Mouse (Mus musculus): ENCODE measurements around the gene Rap1a.
"Not testable (repeated sequence)": the region's sequence is repeated elsewhere in the genome, so short reads cannot be mapped to it uniquely, and the experiment has no call there.

The Rap1a gene

DNA sequence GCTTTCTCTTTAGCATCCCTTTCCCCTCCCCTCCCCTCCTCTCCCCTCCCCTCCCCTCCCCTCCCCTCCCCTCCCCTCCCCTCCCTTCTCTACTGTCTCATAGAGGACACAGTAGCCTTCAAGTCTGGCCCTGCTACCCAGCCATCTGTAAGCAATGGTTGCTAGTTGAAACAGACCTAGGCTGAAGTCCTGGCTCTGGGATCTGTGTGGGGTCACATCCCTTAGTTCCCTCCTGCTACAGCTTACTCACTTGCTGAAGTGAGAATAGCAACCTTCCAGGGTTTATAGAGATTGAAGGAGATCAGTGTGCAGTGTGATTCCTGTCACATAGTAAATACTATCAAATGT lies 86.3 kb downstream of the Rap1a start:
- no peak for DNase-seq (ENCODE audit: low spot score)

DNA sequence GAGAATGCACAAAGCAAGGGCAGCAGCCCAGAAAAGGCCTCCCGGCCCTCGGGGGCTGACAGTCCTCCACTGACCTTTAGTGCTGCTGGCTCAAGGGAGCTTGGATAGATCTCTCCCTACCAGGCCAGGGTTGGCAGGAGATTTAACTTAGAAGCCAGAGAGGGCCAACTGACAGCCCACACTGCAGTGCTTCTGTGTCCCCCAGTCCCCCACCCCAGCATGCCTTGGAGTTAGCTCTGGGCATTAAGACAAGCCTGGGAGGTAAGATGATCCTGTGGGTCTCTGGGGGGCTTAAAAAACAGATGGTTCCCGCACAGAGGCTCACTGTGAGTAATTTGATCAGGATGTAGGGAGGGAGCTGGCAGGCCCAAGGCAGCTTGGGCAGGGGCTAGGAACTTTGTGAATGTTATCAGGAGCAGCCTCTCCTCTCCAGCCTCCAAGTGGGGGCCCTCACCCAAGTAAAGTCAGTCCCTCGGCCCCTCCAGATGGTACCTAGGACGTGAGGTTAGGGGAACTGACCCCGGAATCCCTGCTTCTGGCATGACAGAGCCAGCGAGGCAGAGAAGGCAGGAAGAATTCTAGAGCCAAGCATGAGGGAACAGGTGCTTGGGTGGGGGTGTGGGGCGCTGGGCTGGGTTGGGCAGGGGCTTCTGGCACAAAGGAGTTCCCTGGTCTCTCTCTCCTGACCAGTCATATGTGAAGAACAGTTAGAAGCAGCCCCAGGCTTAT lies 86.9 kb downstream of the Rap1a start:
- peak; percentile 11 for DNase-seq (ENCODE audit: low spot score)

DNA sequence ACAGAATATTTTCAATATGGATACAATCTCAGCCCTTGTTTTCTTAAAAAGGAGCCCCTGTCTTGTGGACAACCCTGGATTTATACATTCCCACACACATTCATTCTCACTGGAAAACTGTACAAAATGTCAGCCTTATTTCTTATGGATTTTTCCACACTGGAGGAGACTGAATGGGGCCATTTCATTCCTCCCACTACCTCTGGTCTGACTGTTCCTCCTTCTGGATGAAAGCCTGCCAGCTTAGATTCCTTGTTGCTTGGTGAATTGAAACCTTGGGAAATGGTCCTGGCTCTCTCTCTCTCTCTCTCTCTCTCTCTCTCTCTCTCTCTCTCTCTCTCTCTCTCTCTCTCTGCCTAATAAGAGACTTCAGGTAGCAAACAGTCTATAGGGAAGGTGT lies 88.3 kb downstream of the Rap1a start:
- DNase-seq (ENCODE audit: low spot score), result no peak

DNA sequence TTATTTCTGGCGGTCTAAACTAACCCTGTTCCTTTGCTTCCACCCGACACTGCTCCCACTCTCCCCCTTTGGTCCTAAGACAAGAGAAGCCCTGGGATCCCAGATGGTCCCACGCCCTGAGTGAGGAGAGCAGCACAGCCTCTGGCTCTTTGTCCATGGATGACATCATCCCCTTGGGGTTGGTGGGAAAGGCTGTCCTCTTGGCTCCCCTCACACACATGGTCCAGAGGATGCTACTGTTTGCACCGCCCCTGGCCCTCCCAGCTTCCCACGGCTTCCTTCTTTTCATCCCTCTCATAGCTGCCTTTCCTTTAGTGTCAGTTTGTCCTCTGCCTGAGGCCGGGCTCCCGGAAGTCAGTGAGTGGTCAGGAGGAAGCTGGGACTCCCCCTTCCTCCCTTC lies 89.4 kb downstream of the Rap1a start:
- no peak for DNase-seq (ENCODE audit: low spot score)

DNA sequence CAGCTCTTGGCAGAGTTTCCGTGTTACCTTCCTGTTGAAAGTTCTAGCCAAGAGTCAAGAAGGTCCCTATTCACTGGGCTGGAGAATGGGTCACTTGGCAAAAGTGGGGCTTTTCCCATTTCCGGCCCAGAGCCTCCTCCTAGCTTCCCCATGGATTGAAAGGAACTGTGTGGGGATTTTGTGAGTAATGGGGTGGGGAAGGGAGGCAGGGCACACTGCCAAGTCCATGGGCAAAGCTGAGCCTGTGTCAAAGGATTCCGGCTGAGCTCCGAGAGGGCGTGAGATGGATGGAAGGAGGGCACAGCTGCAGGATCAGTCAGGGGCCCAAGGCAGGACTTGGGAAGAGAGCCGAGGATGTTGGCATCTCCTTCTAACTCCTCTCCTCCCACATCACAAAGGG lies 90.9 kb downstream of the Rap1a start:
- DNase-seq (ENCODE audit: low spot score), result no peak

DNA sequence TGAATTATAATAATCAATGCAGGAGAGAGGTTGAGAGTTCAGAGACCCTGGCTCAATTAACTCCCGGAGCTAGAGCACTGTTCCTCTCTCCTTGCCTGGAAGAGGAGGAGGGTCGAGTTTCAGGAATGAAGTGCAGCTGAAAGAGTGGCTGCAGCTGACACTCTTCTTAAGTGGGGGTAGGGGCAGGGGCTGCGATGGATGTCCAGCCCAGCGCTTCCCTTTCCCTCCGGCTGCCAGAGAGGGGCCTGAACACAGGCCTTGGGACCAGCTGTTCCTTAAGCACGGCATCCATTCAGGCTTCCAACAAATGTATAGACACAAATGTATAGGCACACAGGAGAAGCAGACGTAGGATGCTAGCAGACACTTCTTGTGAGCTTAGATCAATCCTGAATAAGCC lies 93.5 kb downstream of the Rap1a start:
- no peak for DNase-seq (ENCODE audit: low spot score)

DNA sequence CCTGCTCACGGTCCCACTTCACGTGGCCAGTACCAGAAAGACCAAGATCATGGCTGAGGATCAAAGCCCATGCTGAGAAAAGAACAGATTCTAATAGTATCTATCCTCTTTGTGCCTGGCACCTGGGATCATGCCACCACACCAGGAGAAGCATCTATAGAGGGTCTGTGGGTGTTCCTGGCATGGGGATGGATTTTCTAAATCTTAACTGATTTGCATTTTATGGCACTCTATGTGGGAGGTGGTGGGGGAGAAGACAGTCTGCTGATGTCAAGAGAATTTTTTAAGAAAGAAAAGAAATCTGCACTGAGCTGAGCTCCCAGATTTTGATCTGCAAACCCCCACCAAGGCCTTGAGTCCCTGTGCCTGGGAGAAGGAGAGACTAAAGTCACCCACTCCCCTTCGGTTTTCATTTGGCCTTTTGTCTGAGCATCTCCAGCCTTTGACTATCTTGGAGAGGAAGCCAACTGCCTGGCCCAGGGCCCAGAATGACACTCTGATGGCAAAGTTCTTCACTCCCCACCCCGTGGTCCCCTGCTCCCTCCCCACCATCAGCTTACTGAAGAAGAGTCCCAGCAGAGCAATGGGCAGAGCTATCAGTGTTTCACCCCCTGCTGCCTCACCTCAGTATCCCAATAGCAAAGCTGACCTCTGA lies 94.6 kb downstream of the Rap1a start:
- DNase-seq (ENCODE audit: low spot score), result no peak

DNA sequence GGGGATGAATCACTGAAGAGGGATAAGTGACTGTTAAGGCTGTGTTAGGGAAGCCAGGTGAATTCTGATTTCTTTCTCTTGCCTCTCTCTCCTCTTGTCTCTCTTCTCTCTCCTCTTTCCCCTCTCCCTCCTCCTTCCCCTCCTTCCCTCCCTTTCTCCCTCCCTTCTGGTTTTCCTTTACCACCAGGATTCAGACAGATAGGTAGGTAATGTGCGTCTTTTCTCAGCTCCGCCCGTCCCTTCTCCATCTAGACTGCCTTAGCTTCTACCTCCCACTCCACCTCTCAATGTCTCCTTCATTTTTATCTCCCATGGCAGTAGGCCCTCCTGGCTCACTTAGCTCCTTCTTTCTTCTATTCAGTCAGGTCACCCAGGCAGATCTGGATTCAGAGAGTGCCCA lies 95.6 kb downstream of the Rap1a start:
- no peak for DNase-seq (ENCODE audit: low spot score)

DNA sequence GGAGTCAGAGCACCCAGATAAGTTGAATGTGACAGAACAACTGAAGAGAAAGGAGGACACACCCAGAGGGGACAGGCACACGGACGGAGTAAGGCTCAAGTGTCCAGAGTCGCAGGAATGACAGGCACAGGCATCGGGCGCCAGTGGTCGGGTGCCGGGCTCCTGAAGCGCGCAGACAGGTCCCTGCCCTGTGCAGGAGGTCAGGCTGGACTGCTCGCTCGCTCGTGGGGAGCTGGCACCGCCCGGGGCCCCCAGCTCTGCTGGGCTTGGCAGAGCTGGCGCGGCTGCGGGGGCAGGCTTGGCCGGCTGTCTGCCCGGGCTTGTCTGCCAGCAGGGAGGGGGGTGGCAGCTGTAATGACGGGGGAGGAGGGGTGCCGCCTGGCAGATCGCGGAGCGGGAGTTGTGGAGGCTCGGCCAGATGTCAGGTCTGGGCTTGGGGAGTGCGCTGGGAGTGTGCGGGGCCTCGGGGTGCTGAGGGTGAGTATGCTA lies 96.0 kb downstream of the Rap1a start:
- DNase-seq (ENCODE audit: low spot score), result no peak

DNA sequence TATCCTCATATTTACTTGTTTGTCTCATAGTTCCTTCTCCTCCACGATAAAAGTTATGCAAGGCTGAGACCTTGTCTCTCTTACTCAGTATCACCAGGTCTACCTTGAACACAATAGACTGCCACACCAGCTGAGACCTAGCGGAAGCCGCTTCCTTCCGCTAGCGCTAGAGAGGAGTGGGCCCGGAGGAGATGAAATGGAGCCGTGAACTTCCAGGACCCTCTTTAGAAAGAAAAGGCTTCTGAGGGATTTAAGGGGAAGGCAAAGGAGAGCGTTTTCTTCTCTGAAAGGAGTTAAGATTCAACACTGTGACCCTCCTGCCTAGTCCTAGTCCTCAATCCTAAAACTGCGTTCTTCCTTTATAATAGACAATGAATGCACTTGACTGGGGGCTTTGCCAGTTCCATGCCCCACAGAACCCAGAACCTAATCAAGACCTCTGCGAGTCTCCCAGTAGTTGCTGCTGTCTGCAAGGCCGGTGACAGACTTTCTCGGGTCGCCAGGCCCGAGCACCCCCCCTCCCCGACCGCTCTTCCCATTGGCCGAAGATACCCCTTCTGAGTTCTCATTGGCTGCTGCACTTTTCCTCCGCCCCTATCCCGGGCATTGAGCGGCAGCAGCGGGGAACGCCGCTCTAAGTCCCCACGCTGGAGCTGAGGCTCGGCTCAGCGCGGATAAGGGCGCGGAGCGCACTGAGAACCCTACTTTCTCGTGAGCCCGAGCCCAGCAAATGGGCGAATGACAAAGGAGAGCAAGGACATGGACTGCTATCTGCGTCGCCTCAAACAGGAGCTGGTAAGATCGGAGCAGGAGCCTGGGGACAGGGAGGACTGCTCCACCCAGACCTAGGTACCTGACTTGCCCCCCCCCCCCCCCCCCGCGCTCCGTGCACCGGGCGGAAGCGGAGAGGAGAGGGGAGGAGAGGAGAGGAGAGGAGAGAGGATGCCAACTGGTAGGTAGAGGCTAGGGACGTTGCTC lies 96.8 kb downstream of the Rap1a start, which contains the start of gene Inka2:
Gene Inka2 (plus strand): TSS at position 569 of the 978 bp plus-strand sequence.
- DNase-seq (ENCODE audit: low spot score), result peak; percentile 85

DNA sequence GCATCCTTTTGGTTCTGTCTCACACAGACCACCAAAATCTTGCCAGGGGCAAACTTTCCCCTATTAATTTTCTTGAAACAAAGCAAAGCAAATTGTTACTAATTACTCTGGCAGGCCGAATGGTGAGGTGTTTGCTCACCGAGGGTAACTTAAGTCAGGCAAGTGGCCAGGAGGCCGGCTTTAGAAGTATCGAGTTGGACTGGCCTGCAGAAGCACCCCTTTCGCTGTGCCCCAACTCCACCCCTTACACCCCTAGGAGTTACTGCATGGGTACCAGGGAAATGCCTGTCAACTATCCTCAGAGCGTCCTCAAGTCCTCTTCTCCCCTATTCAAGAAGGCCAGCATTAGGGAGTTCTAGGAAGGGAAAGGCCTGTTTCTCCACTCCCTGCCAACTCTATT lies 97.6 kb downstream of the Rap1a start:
- no peak for DNase-seq (ENCODE audit: low spot score)

DNA sequence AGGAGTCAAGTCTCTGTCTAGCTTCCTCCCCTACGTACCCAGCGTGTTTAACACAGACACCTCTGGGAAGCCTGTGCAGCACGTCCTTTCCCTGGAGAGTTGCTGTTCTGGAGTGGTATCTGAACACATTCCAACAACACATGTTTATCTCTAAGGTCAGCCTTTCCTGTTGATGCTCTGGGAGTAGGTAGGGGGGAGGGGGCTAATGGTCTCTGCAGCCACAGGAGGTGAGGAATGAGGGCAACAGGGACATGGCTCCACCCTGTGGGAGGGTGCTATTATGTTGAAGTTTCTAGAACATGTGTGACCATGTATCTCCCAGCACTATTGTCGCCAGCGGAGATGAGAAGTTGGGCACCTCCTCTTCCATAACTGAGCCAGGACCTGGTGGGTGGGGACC lies 99.7 kb downstream of the Rap1a start:
- DNase-seq (ENCODE audit: low spot score), result no peak

DNA sequence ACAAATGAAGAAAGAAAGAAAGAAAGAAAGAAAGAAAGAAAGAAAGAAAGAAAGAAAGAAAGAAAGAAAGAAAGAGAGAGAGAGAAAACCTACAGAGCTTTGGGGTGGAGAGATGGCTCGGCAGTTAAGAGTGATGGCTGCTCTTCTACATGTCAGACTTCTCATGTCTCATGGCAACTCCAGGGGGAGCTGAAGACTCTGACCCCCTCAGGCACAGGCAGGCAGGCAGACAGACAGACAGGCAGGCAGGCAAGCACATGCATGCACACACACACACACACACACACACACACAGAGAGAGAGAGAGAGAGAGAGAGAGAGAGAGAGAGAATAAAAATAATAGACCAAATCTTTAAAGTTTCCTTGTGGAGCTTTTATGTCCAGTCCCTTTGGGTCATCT lies 100.3 kb downstream of the Rap1a start:
- DNase-seq (ENCODE audit: low spot score), result not testable (repeated sequence)

DNA sequence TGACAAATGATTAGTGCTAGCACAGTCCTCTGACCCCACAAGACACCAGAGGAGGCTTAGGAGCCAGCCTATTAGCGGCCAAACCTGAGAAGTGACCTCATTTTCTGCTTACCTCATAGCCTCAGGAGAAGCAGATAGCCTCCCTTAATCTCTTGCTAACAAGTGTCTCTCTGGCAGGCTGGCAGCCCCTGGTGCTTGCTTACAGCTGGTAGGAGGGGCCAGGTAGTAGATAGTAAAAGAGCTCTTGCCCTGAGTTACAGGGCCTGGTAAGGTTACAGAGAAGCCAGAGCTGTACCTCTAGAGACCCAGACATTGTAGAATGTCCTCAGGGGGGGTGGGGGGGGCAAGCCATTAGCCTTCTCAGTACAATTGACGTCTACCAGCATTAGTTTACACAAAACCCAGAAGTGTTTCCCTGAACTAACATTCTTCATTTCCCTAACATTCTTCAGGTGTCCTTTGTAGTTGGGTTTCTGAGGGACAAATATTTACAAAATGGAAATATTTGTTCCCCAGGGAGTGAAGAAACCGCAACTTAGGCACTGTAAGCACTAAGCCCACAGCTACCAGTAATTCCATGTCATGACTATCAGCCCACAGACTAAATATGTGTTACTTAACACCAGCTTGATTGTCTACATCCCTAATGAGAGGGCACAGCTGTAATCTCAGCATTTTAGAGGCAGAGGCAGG lies 101.7 kb downstream of the Rap1a start:
- no peak for DNase-seq (ENCODE audit: low spot score)

DNA sequence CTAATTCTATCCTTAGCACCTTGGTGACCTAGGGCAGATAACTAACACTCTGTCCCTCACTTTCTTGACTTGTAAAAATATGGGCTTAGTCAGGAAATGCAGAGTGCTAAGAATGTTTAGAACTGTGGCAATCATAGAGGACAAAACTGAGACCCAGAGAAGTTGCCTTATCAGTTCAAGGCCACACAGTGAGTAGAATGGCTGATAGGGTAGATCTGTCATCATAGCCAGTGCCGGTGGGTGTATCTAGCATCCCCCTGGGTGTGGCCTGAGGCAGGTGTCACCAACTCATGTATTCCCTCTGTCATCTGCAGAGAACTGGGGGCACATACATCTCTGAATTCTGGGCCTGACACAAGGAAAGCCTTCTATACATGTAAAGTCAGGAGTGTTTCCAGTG lies 102.8 kb downstream of the Rap1a start:
- no peak for DNase-seq (ENCODE audit: low spot score)

DNA sequence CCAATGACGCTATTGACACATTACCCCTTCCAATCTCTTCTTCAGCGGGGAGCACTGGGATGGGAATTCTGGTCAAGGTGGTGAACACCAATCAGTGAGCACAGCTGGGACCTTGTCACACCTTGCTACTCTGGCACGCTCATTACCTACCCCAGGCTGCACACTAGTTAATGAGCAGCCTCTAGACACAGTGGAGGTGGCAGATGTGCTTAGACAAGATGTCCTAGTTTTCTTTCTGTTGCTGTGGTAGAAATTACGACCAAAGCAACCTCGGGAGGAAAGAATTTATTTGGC lies 104.0 kb downstream of the Rap1a start:
- DNase-seq (ENCODE audit: low spot score), result no peak

DNA sequence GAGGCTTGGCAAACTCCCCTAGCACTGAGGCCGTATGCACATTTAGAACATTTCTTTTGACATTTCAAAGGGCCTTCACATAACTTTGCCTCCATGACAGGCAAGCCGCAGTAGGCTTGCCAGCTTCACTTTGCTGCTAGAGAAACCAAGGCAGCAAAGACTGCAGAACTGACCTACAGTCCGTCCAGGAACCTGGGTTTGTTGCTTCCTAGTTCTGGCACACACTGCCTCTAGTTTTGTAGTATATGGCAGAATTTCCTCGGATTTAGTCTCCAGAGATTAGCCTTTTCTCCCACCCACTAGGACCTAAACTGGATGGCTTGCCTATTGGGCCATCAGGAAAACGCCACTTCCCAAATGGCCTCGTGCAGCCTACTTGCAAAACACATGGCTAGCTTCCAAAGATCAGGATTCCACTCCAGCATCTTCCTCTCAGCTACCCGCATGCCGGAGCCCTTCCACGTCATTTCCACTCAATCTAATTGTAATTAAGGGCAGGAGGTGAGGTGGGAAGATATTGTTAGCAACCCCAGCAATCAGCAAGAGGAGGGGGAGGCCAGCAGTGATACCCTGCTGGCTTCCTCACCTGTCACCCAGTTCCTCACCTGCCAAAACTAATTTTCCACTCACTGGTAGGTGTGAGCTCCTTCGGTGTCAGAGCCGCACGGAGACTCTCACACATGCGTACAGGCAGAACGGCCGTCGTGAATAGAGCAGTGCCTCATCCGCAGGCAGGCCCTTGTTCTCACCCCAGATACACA lies 104.6 kb downstream of the Rap1a start:
- DNase-seq (ENCODE audit: low spot score), result no peak

DNA sequence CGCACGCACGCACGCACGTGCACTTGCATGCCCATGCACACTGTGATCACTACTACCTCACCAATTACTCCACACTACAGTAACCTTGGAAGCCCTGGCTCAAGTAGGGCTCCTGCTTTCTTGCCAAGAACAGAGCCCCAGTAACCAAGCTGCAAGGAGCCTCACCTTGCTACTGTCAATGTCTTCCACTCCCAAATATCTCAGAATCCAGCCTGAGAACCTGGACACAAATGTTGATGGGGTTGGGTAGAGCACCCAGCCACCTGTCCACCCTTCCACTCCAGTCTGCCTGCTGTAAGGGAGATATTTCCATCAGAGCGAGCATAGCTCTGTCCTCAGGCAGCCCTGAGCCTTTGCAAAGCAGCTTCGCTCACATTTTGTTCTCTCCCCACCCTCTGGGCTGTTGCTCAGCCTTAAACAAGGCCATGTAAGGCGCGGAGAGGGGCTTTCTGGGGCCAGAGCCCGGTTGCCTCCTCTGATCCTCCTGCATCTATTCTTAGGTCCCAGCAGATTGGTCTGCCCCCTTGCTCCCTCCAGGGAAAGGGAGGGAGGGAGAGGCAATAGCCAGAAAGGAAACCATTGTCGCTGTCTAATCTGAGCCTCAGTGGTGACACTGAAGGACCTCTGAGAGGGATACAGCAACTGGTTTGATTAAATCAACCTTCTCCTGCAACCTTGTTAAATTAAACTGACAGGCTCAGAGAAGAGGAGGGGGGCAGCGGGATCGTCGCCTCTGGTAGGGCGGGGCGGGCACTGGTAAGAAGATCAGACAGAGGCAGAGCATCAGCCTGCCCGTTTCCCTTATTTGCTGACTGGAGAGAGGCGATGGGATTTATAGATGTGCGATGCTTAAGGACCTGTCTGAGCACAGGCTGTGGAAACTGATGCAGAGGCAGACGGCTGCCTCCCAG lies 105.4 kb downstream of the Rap1a start:
- DNase-seq (ENCODE audit: low spot score), result no peak

DNA sequence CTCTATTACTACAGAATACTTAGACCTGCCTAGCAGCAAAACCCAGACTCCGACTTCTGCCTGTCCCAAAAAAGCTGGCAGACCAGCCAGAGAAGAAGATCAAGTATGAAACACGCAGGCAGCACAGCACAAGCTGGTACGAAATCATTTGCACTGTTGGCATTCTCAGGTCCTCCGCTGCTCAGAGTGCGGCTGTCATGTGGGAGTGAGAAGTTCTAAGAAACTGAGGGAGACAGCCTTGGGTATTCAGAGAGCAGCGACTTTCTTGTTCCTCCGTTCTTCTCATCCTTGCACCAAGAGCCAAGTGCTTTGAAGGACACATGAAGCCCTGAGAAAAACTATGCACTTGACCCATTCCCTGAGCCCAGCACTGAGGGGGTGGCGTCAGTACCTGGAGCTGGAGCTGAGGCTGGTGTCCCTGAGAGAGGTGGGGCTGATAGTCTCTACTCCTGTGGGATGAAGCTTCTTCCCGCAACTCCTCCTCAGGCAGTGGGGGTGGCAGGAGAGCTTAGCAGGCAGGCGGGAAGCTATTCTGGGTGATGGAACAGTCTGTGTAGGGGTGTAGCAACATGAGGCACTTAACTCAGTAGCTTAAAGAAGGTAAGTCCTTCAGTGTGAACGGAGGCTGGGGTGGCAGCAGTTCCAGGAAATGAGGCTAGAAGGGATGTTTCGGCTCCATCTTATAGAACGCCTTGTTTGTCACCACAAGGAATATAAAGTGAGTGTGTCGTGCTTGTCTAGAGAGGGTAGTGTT lies 107.6 kb downstream of the Rap1a start:
- no peak for DNase-seq (ENCODE audit: low spot score)

DNA sequence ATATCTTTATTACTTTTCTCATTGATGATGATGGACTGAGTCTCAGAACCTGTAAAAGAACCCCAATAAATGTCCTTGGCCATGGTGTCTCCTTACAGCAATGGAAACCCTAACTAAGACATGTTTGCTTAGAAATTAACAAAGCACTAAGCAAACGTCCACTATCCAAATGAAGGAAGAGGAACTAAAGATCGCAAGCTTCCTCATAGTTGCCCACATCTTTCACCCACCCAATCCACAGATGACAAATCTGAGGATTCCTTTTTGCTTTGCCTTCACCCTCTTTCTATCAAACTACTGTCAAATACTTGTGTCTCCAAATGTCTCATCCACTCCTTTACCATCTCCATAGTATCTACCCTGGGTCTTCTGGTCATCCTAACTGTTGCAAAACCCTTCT lies 112.6 kb downstream of the Rap1a start:
- no peak for DNase-seq (ENCODE audit: low spot score)
